Mouse (Mus musculus) cerebellum, adult 2 months (tissue): ENCODE results near the gene Neurl3. TPM values are rescaled to one million over a fixed set of nuclear protein-coding genes. Genes with fewer than 3 reads are reported as not detected.

Experiments used
- DNase-seq, 2 experiments: peaks; one replicate each; pipeline ENCODE4 v3.0.0; 2021
- H3K27ac ChIP-seq: fragments of 200-500 bp; 2 replicates; pipeline ENCODE4 v1.5.1; 2012; ENCODE audit warnings: low read length, control low read depth, inconsistent platforms; ENCODE audit not compliant: insufficient read depth
- H3K27me3 ChIP-seq: fragments of 200-500 bp; 2 replicates; pipeline ENCODE4 v1.6.1; 2012; ENCODE audit warnings: inconsistent platforms, mild to moderate bottlenecking, low read length, moderate library complexity; ENCODE audit not compliant: control insufficient read depth, insufficient read depth
- H3K4me1 ChIP-seq: fragments of 200-500 bp; 2 replicates; pipeline ENCODE4 v1.6.1; 2011; ENCODE audit warnings: low read length; ENCODE audit not compliant: control insufficient read depth, insufficient read depth
- H3K4me3 ChIP-seq: fragments of 200-500 bp; replicated peaks from 2 replicates; pipeline ENCODE3; 2011; ENCODE audit warnings: mild to moderate bottlenecking, low read depth, low read length, control low read depth; ENCODE audit not compliant: insufficient read depth
- CTCF ChIP-seq: fragments of 200-500 bp; IDR thresholded peaks from 2 replicates; pipeline ENCODE4 v1.5.1; 2011; ENCODE audit warnings: low read depth, mild to moderate bottlenecking, control low read depth, low read length, moderate library complexity, borderline replicate concordance; ENCODE audit not compliant: insufficient read depth
- POLR2A ChIP-seq: fragments of 200-500 bp; IDR thresholded peaks from 2 replicates; pipeline ENCODE4 v1.6.1; 2011; ENCODE audit warnings: low read length, control low read depth, borderline replicate concordance; ENCODE audit not compliant: insufficient read depth
- WGBS: fragments of 180-500 bp; shearing (Covaris S2); methylation state at CpG from one replicate; pipeline ENCODE4 v1.1.7; 2018; 5-methylcytosine and 5-hydroxymethylcytosine counted together
- polyA plus RNA-seq: library from polyadenylated mRNA; depleted of rRNA; stranded (reverse); fragments of >200 nt; gene quantifications from 2 replicates; pipeline ENCODE4 v1.2.3, GENCODE M21; 2012; rRNA removed

Neurl3 gene
- polyA plus RNA-seq, 1 experiment, result 1.0 TPM

- Histone ChIP-seq H3K27ac (no peak overlapping the region), H3K4me1 (no peaks in the 10 kb centered on the region), H3K4me3 (no peak overlapping the region), H3K27me3 (no peaks in the 10 kb centered on the region)
- TF ChIP-seq POLR2A (no peak), CTCF (no peak)
- 44% methylated on average over 6 of the region's 6 CpGs for WGBS
- DNase-seq, result no peak
Observed at GRCm38 (mm10) chr1:36240176-36240575, 34.3 kb downstream of the Neurl3 start.

GRCm38 (mm10) chr1:36239396-36239795 lies 35.1 kb downstream of the Neurl3 start:
- no peak overlapping the region for H3K4me3 ChIP-seq
- DNase-seq, result no peak
- no peaks in the 10 kb centered on the region for H3K4me1 ChIP-seq
- WGBS, result 66% methylated on average over 10 of the region's 10 CpGs
- H3K27me3 ChIP-seq, result no peaks in the 10 kb centered on the region
- H3K27ac ChIP-seq, result no peak overlapping the region
- TF ChIP-seq POLR2A (no peak), CTCF (no peak)

- Histone ChIP-seq H3K4me1 (no peaks in the 10 kb centered on the region), H3K27ac (no peak overlapping the region), H3K27me3 (no peaks in the 10 kb centered on the region), H3K4me3 (no peak overlapping the region)
- no peak for DNase-seq
- TF ChIP-seq POLR2A, result no peak
- no peak for TF ChIP-seq CTCF
- 90% methylated on average over 2 of the region's 2 CpGs for WGBS
Observed at GRCm38 (mm10) chr1:36235855-36236254, 38.6 kb downstream of the Neurl3 start.

GRCm38 (mm10) chr1:36235057-36235639 lies 39.3 kb downstream of the Neurl3 start:
- no peak overlapping the region for H3K27ac ChIP-seq
- no peaks in the 10 kb centered on the region for H3K4me1 ChIP-seq
- DNase-seq, result no peak
- 84% methylated on average over 9 of the region's 9 CpGs for WGBS
- TF ChIP-seq POLR2A (no peak), CTCF (no peak)
- H3K27me3 ChIP-seq, result no peaks in the 10 kb centered on the region
- no peak overlapping the region for H3K4me3 ChIP-seq

- Histone ChIP-seq H3K27ac (no peak overlapping the region), H3K4me1 (no peaks in the 10 kb centered on the region), H3K27me3 (no peaks in the 10 kb centered on the region), H3K4me3 (no peak overlapping the region)
- DNase-seq, result no peak
- WGBS, result 86% methylated on average over 6 of the region's 6 CpGs
- TF ChIP-seq CTCF (no peak), POLR2A (no peak)
Observed at GRCm38 (mm10) chr1:36233218-36233617, 41.3 kb downstream of the Neurl3 start.

- DNase-seq, result no peak
- H3K4me1 ChIP-seq, result no peaks in the 10 kb centered on the region
- H3K27me3 ChIP-seq, result no peaks in the 10 kb centered on the region
- WGBS, result 88% methylated on average over 7 of the region's 7 CpGs
- H3K4me3 ChIP-seq, result no peak overlapping the region
- TF ChIP-seq POLR2A, result no peak
- TF ChIP-seq CTCF, result no peak
- H3K27ac ChIP-seq, result no peak overlapping the region
Observed at GRCm38 (mm10) chr1:36230919-36231705, 43.4 kb downstream of the Neurl3 start.

GRCm38 (mm10) chr1:36228461-36228860 lies 46.0 kb downstream of the Neurl3 start:
- H3K27ac ChIP-seq, result no peak overlapping the region
- WGBS, result 75% methylated on average over 9 of the region's 9 CpGs
- H3K27me3 ChIP-seq, result no peaks in the 10 kb centered on the region
- TF ChIP-seq POLR2A (no peak), CTCF (no peak)
- no peaks in the 10 kb centered on the region for H3K4me1 ChIP-seq
- no peak for DNase-seq
- H3K4me3 ChIP-seq, result no peak overlapping the region

GRCm38 (mm10) chr1:36224648-36225047 lies 49.8 kb downstream of the Neurl3 start:
- no peak for DNase-seq
- TF ChIP-seq POLR2A, result no peak
- TF ChIP-seq CTCF, result no peak
- Histone ChIP-seq H3K4me1 (no peaks in the 10 kb centered on the region), H3K4me3 (no peak overlapping the region), H3K27me3 (no peaks in the 10 kb centered on the region), H3K27ac (no peak overlapping the region)
- WGBS, result 87% methylated on average over 3 of the region's 3 CpGs

Other genes starting within 250 kb of the Neurl3 start
- gene Hs6st1, start 206.3 kb downstream of the Neurl3 start, polyA plus RNA-seq, result 69.8 and 70.5 TPM in 2 replicates
- gene Uggt1, start 30.0 kb downstream of the Neurl3 start, polyA plus RNA-seq, result 23.6 and 25.7 TPM in 2 replicates
- gene Arid5a, start 33.1 kb upstream of the Neurl3 start, polyA plus RNA-seq, result 9.9 and 10.7 TPM in 2 replicates
- 72.1 and 75.5 TPM in 2 replicates for gene Kansl3, start 94.5 kb upstream of the Neurl3 start, polyA plus RNA-seq
- gene Fer1l5, start 97.6 kb upstream of the Neurl3 start, polyA plus RNA-seq, result not detected in 2 replicates
- gene Lman2l, start 170.6 kb upstream of the Neurl3 start, polyA plus RNA-seq, result 37.9 and 41.9 TPM in 2 replicates
- gene Cnnm4, start 196.9 kb upstream of the Neurl3 start, polyA plus RNA-seq, result 12.2 and 14.6 TPM in 2 replicates
- 46.2 and 48.7 TPM in 2 replicates for gene Cnnm3, start 237.2 kb upstream of the Neurl3 start, polyA plus RNA-seq